Mouse (Mus musculus) embryonic facial prominence, embryonic 14.5 days (tissue): Measurements from ENCODE around the gene Pgm5. TPM values are rescaled to one million over a fixed set of nuclear protein-coding genes. Genes with fewer than 3 reads are reported as not detected.
"Not testable (repeated sequence)": the region's sequence is repeated elsewhere in the genome, so short reads cannot be mapped to it uniquely, and the experiment has no call there.

Experiments used
- ATAC-seq: fragments of 200-750 bp; cut with Nextera tagmentation; 2 replicates; pipeline ENCODE4 v1.8.0; 2017; ENCODE audit warnings: low read depth, moderate number of reproducible peaks, moderate TSS enrichment
- DNase-seq: peaks from one replicate; pipeline ENCODE4 v3.0.0-alpha.2; 2015; ENCODE audit warnings: low spot score
- H3K27ac ChIP-seq: fragments of 300-500 bp; sonication (generic); replicated peaks from 2 replicates; pipeline ENCODE4 v1.5.1; 2014; ENCODE audit warnings: low read depth, mild to moderate bottlenecking, low read length, moderate library complexity
- H3K27me3 ChIP-seq: fragments of 300-500 bp; sonication (generic); replicated peaks from 2 replicates; pipeline ENCODE4 v1.6.1; 2014; ENCODE audit warnings: low read length; ENCODE audit not compliant: control insufficient read depth, insufficient read depth
- H3K36me3 ChIP-seq: fragments of 300-500 bp; sonication (generic); 2 replicates; pipeline ENCODE4 v1.6.1; 2014; ENCODE audit warnings: low read length, mixed read lengths; ENCODE audit not compliant: control insufficient read depth, insufficient read depth
- H3K4me1 ChIP-seq: fragments of 300-500 bp; sonication (generic); 2 replicates; pipeline ENCODE4 v1.6.1; 2014; ENCODE audit warnings: antibody characterized with exemption, low read length; ENCODE audit not compliant: control insufficient read depth, insufficient read depth
- H3K4me2 ChIP-seq: fragments of 300-500 bp; sonication (generic); 2 replicates; pipeline ENCODE4 v1.6.1; 2014; ENCODE audit warnings: low read depth, mild to moderate bottlenecking, low read length, moderate library complexity, mixed read lengths
- H3K4me3 ChIP-seq: fragments of 300-500 bp; sonication (generic); 2 replicates; pipeline ENCODE4 v1.5.1; 2014; ENCODE audit warnings: low read depth, mild to moderate bottlenecking, low read length
- H3K9ac ChIP-seq: fragments of 300-500 bp; sonication (generic); 2 replicates; pipeline ENCODE4 v1.6.1; 2014; ENCODE audit warnings: low read depth, mild to moderate bottlenecking, low read length, moderate library complexity, mixed read lengths
- H3K9me3 ChIP-seq: fragments of 300-500 bp; sonication (generic); 2 replicates; pipeline ENCODE4 v1.6.1; 2016; ENCODE audit warnings: low read length; ENCODE audit not compliant: control insufficient read depth
- WGBS: fragments of 180-500 bp; shearing (Covaris S2); extraction: QIAGEN DNeasy Blood & Tissue Kit; methylation state at CpG from one replicate; pipeline ENCODE4 v1.1.7; 2014; 5-methylcytosine and 5-hydroxymethylcytosine counted together
- polyA plus RNA-seq: library from polyadenylated mRNA; unstranded; fragments of >200 nt; fragmentation: Nextera tagmentation; extraction: Ambion mirVana; gene quantifications from 2 replicates; pipeline ENCODE4 v1.2.1, GENCODE M21; 2014

Pgm5 gene
- polyA plus RNA-seq, 1 experiment from 2014 or later = 6.8 TPM

- Histone ChIP-seq H3K27me3 (no peaks in the 10 kb centered on the region), H3K4me2 (no peak overlapping the region), H3K4me3 (no peak overlapping the region), H3K4me1 (no peaks in the 10 kb centered on the region), H3K27ac (no peak overlapping the region), H3K9ac (no peak overlapping the region), H3K36me3 (no peaks in the 10 kb centered on the region), H3K9me3 (0 out of 2 replicates have a peak, but pooled peaks cover 5% of the 10 kb centered on the region)
- ATAC-seq (no peak), DNase-seq (no peak)
- 63% methylated on average over 4 of the region's 4 CpGs for WGBS
Observed at GRCm38 (mm10) chr19:24881237-24881636, 19.6 kb upstream of the Pgm5 start.

GRCm38 (mm10) chr19:24875129-24875870 is 13.6 kb upstream of the Pgm5 start, which contains the start of gene Gm10053:
Gene Gm10053, plus strand, starts transcription at chr19:24875686.
- H3K27me3 ChIP-seq, H3K4me2 ChIP-seq, H3K4me3 ChIP-seq, H3K4me1 ChIP-seq, ATAC-seq, H3K36me3 ChIP-seq, H3K27ac ChIP-seq, H3K9ac ChIP-seq, H3K9me3 ChIP-seq, DNase-seq: not testable (repeated sequence)
- 78% methylated on average over 19 of the region's 26 CpGs for WGBS

GRCm38 (mm10) chr19:24873873-24874272 is 12.2 kb upstream of the Pgm5 start:
- Histone ChIP-seq H3K4me1 (no peaks in the 10 kb centered on the region; the same call in 1 of the 2 replicates), H3K27ac (no peak overlapping the region), H3K36me3 (no peaks in the 10 kb centered on the region), H3K9ac (no peak overlapping the region), H3K9me3 (0 out of 2 replicates have a peak, but pooled peaks cover 5% of the 10 kb centered on the region), H3K27me3 (no peaks in the 10 kb centered on the region), H3K4me3 (no peak overlapping the region), H3K4me2 (no peak overlapping the region)
- WGBS = 50% methylated on average over 2 of the region's 2 CpGs
- ATAC-seq (no peak), DNase-seq (no peak)

GRCm38 (mm10) chr19:24871037-24871635 is 9.5 kb upstream of the Pgm5 start:
- Histone ChIP-seq H3K4me1 (no peaks in the 10 kb centered on the region; the same call in 1 of the 2 replicates), H3K9me3 (no peaks in the 10 kb centered on the region), H3K27me3 (no peaks in the 10 kb centered on the region), H3K4me2 (peak overlapping the region; percentile 57), H3K4me3 (peak overlapping the region; percentile 33), H3K36me3 (no peaks in the 10 kb centered on the region), H3K9ac (no peak overlapping the region), H3K27ac (no peak overlapping the region)
- WGBS = 18% methylated on average over 18 of the region's 18 CpGs
- DNase-seq = peak; percentile 67
- peak; percentile 76; the same call in 1 of the 2 replicates for ATAC-seq

GRCm38 (mm10) chr19:24865436-24865835 is 3.8 kb upstream of the Pgm5 start:
- Histone ChIP-seq H3K36me3 (no peaks in the 10 kb centered on the region), H3K27me3 (peaks cover 7% of the 10 kb centered on the region; the same call in 1 of the 2 replicates), H3K9ac (no peak overlapping the region), H3K4me2 (no peak overlapping the region), H3K4me3 (no peak overlapping the region), H3K9me3 (no peaks in the 10 kb centered on the region), H3K27ac (no peak overlapping the region), H3K4me1 (no peaks in the 10 kb centered on the region; the same call in 1 of the 2 replicates)
- WGBS = 76% methylated on average over 9 of the region's 9 CpGs
- ATAC-seq (no peak), DNase-seq (no peak)

- Histone ChIP-seq H3K9me3 (no peaks in the 10 kb centered on the region), H3K27me3 (peaks cover 7% of the 10 kb centered on the region; the same call in 1 of the 2 replicates), H3K4me1 (no peaks in the 10 kb centered on the region; the same call in 1 of the 2 replicates), H3K4me3 (peak overlapping the region; percentile 59), H3K9ac (peak overlapping the region; percentile 70), H3K27ac (peak overlapping the region; percentile 56), H3K4me2 (peak overlapping the region; percentile 80), H3K36me3 (no peaks in the 10 kb centered on the region)
- ATAC-seq (peak; percentile 47; the same call in 1 of the 2 replicates), DNase-seq (no peak)
- WGBS = 24% methylated on average over 8 of the region's 13 CpGs
Observed at GRCm38 (mm10) chr19:24861276-24861611, 411 bp downstream of the Pgm5 start.

- 0 out of 2 replicates have a peak, but pooled peaks have one; percentile 50 for ATAC-seq
- WGBS = 64% methylated on average over 21 of the region's 21 CpGs
- Histone ChIP-seq H3K9ac (no peak overlapping the region), H3K27me3 (no peaks in the 10 kb centered on the region), H3K4me2 (0 out of 2 replicates have a peak overlapping the region, but pooled peaks have one; percentile 26), H3K4me1 (peaks cover 14% of the 10 kb centered on the region), H3K9me3 (no peaks in the 10 kb centered on the region), H3K36me3 (no peaks in the 10 kb centered on the region), H3K27ac (no peak overlapping the region), H3K4me3 (no peak overlapping the region)
- DNase-seq = peak; percentile 88
Observed at GRCm38 (mm10) chr19:24851456-24852315, 10.0 kb downstream of the Pgm5 start.

- no peak overlapping the region for H3K4me3 ChIP-seq
- DNase-seq (no peak), ATAC-seq (no peak)
- no peaks in the 10 kb centered on the region for H3K36me3 ChIP-seq
- 74% methylated on average over 2 of the region's 2 CpGs for WGBS
- peak overlapping the region; percentile 32; the same call in 1 of the 2 replicates for H3K9ac ChIP-seq
- no peaks in the 10 kb centered on the region for H3K27me3 ChIP-seq
- no peak overlapping the region; the same call in 1 of the 2 replicates for H3K27ac ChIP-seq
- H3K4me1 ChIP-seq = peaks cover 35% of the 10 kb centered on the region
- H3K9me3 ChIP-seq = no peaks in the 10 kb centered on the region
- H3K4me2 ChIP-seq = no peak overlapping the region
Observed at GRCm38 (mm10) chr19:24848844-24849243, 12.8 kb downstream of the Pgm5 start.
